Mouse (Mus musculus): Measurements from ENCODE around the gene Unc45b.
A peak's percentile ranks its signal among the peaks of the same experiment; 100 is the strongest.
"Not testable (repeated sequence)": the region's sequence is repeated elsewhere in the genome, so short reads cannot be mapped to it uniquely, and the experiment has no call there.

Gene Unc45b

GRCm38 (mm10) chr11:82891936-82892335 lies 18.4 kb upstream of the Unc45b start, which contains the start of gene Fndc8:
Gene Fndc8, plus strand, starts transcription at chr11:82892124.
- no peak for DNase-seq (ENCODE audit: inconsistent age in 2 of 2, low spot score in 1 of 2)

GRCm38 (mm10) chr11:82897478-82897877 lies 12.9 kb upstream of the Unc45b start:
- DNase-seq (ENCODE audit: inconsistent age in 2 of 2, low spot score in 1 of 2): no peak

GRCm38 (mm10) chr11:82899720-82900119 lies 10.6 kb upstream of the Unc45b start:
- DNase-seq (ENCODE audit: inconsistent age in 2 of 2, low spot score in 1 of 2): no peak

- DNase-seq (ENCODE audit: inconsistent age in 2 of 2, low spot score in 1 of 2): no peak
These were observed 8.6 kb upstream of the Unc45b start for GRCm38 (mm10) chr11:82901606-82902310.

GRCm38 (mm10) chr11:82904952-82905351 lies 5.4 kb upstream of the Unc45b start:
- no peak for DNase-seq (ENCODE audit: inconsistent age in 2 of 2, low spot score in 1 of 2)

GRCm38 (mm10) chr11:82905816-82906215 lies 4.5 kb upstream of the Unc45b start:
- no peak for DNase-seq (ENCODE audit: inconsistent age in 2 of 2, low spot score in 1 of 2)

GRCm38 (mm10) chr11:82907651-82908607 lies 2.4 kb upstream of the Unc45b start, which contains the start of gene Nle1:
Gene Nle1, minus strand, starts transcription at chr11:82908411.
- peak; percentile 88 to 97 for DNase-seq (ENCODE audit: inconsistent age in 2 of 2, low spot score in 1 of 2)

GRCm38 (mm10) chr11:82908608-82908989 lies 1.8 kb upstream of the Unc45b start:
- no peak for DNase-seq (ENCODE audit: inconsistent age in 2 of 2, low spot score in 1 of 2)

- no peak for DNase-seq (ENCODE audit: inconsistent age in 2 of 2, low spot score in 1 of 2)
These were observed 484 bp downstream of the Unc45b start for GRCm38 (mm10) chr11:82910679-82911389.

GRCm38 (mm10) chr11:82914711-82915352 lies 4.5 kb downstream of the Unc45b start:
- DNase-seq (ENCODE audit: inconsistent age in 2 of 2, low spot score in 1 of 2): peak; percentile 63 to 91

- no peak for DNase-seq (ENCODE audit: inconsistent age in 2 of 2, low spot score in 1 of 2)
These were observed 10.4 kb downstream of the Unc45b start for GRCm38 (mm10) chr11:82920768-82921167.

GRCm38 (mm10) chr11:82921691-82922090 lies 11.3 kb downstream of the Unc45b start:
- no peak for DNase-seq (ENCODE audit: inconsistent age in 2 of 2, low spot score in 1 of 2)

GRCm38 (mm10) chr11:82923910-82924309 lies 13.6 kb downstream of the Unc45b start:
- not testable (repeated sequence) for DNase-seq (ENCODE audit: inconsistent age in 2 of 2, low spot score in 1 of 2)

GRCm38 (mm10) chr11:82928897-82929632 lies 18.7 kb downstream of the Unc45b start:
- no peak for DNase-seq (ENCODE audit: inconsistent age in 2 of 2, low spot score in 1 of 2)

GRCm38 (mm10) chr11:82929633-82929950 lies 19.2 kb downstream of the Unc45b start:
- peak in 1 of 2 experiments; percentile 55 for DNase-seq (ENCODE audit: inconsistent age in 2 of 2, low spot score in 1 of 2)

GRCm38 (mm10) chr11:82930391-82930955 lies 20.1 kb downstream of the Unc45b start:
- not testable (repeated sequence) for DNase-seq (ENCODE audit: inconsistent age in 2 of 2, low spot score in 1 of 2)

- DNase-seq (ENCODE audit: inconsistent age in 2 of 2, low spot score in 1 of 2): not testable (repeated sequence)
These were observed 20.8 kb downstream of the Unc45b start for GRCm38 (mm10) chr11:82931161-82931560.

- DNase-seq (ENCODE audit: inconsistent age in 2 of 2, low spot score in 1 of 2): not testable (repeated sequence)
These were observed 21.5 kb downstream of the Unc45b start for GRCm38 (mm10) chr11:82931671-82932450.

- no peak for DNase-seq (ENCODE audit: inconsistent age in 2 of 2, low spot score in 1 of 2)
These were observed 22.8 kb downstream of the Unc45b start for GRCm38 (mm10) chr11:82933186-82933585.

All from adrenal gland, adult (tissue).